Mouse (Mus musculus): ENCODE measurements around the gene Nhlh1.

Nhlh1 gene

GRCm38 (mm10) chr1:172015312-172015939 is 41.9 kb downstream of the Nhlh1 start:
- DNase-seq = no peak

GRCm38 (mm10) chr1:172014771-172015170 is 42.6 kb downstream of the Nhlh1 start:
- DNase-seq = no peak

- DNase-seq = peak; percentile 64
Observed at GRCm38 (mm10) chr1:172012030-172012429, 45.3 kb downstream of the Nhlh1 start.

DNA sequence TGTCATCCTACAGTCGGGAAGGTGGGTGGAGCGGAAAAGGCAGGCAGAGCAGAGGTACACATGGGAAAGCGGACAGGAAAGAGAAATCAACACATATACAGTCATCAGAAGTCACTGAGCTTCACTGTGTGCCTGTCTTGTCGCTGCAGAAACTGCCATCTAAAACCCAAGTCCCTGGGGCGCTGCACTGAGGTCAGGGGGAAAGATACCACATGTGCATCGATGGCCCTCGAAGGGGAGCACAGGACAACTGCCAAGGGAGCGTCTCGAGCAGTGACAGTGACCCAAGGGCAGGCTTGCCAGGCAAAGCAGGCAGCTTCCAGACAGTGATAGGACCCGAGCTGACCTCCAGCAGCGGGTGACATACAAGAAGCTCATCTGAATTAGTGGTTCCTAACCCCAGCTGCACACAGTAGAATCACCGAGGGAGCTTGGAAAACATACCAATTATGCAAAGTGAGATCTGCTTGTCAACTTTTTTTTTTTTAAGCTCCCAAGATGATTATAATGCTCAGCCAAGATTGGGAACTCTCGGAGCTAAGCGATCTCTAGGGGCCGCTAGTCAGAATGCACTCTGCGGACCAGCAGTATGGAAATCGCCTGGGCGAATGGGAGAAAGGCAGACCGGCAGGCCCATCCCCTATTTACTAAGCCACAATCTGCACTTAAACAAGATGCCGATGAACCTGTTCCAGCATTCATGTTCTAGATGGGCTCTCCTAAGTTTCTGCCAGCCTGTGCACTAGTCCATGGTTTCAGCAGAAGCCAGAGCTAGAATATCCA is 47.1 kb downstream of the Nhlh1 start:
- no peak for DNase-seq

DNA sequence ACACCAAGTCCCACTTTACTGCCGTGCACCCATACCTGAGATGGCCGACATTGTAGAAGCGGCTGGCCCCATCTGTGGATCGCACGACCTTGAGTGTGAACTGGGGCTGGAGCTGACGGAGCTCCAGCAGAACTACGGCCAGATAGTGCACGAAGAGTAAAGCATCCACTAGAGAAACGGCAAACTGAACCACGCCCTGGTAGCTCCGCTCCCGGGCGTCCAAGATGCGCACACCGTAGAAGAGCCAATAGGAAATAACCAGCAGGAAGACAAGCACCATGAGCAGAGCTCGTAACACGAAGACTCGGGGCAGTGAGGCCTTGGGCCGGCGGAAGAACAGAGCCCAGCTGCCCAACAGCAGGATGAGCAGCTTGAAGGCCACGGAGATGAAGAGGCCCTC is 48.0 kb downstream of the Nhlh1 start:
- DNase-seq = no peak

DNA sequence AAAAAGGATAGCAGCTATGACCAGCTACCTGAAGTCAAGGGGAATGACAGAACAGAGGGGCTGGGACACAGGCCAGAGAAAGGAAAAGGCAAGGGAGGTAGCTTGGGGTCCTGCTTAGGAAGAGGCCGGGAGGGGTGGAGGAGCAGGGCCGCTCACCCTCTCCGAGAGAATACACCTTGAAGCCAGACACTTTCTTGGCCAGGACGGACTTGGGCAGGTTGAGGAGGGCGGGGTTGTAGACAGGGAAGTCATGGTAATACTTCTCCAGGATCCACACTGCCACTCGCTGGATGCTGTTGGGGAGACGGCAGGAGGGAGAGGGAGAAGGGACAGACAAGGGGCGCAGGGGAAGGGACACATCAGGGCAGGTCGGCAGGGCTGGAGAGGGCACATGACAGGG is 49.0 kb downstream of the Nhlh1 start:
- no peak for DNase-seq

GRCm38 (mm10) chr1:172007761-172008160 is 49.6 kb downstream of the Nhlh1 start:
- DNase-seq = no peak
